Mouse (Mus musculus) left cerebral cortex, postnatal 4 days (tissue): Measurements from ENCODE around the gene Atp1a3. TPM values are rescaled to one million over a fixed set of nuclear protein-coding genes. Genes with fewer than 3 reads are reported as not detected.

Source experiments
- DNase-seq: peaks from one replicate; pipeline ENCODE4 v3.0.0-alpha.2; 2022
- intact Hi-C: fragments of 180-260 bp; cut with DNase I; formaldehyde crosslinking; loops from one replicate; pipeline ENCODE4 v1.15.1; 2025
- total RNA-seq, 2 experiments: library from RNA; stranded (reverse); gene quantifications; 2 replicates each; pipeline ENCODE4 v1.2.3; 2021

The Atp1a3 gene
- total RNA-seq, 2 experiments from 2014 or later: 1,141 to 1,280 TPM

- intact Hi-C loops: no loop called here
- DNase-seq: no peak
Observed at GRCm38 (mm10) chr7:25004806-25005205, 952 bp downstream of the Atp1a3 start.

DNA sequence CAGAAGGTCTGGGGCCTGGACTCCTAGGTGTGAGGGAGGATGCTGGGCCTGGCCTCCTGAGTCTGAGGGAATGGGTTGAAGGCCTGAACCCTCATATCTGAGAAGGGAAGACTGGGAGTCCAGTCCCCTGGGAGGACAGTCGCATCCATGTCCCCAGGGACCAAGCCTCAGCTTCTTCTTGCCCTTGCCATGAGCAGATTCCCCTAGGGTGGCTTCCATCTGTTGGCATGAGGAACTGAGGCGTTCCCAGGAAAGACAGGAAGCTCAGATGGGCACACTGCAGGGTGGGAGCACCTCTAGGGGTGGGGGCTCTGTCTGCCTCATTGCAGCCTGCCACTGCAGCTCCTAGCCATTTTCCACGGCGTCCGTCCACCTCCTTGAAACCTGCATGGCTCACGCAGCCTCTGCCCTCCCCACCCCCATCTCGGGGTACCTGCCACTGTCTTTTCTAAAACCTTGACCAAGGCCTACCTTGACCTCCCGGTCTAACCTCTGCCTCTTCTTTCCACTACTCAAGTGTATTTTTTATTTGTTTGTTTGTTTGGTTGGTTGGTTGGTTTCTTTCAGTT is 1.9 kb downstream of the Atp1a3 start:
- intact Hi-C loops: no loop called here
- DNase-seq: no peak

GRCm38 (mm10) chr7:25003291-25003690 is 2.5 kb downstream of the Atp1a3 start:
- intact Hi-C loops: no loop called here
- peak; percentile 35 for DNase-seq

GRCm38 (mm10) chr7:25000711-25001110 is 5.0 kb downstream of the Atp1a3 start:
- intact Hi-C loops: no loop called here
- no peak for DNase-seq

GRCm38 (mm10) chr7:25000211-25000610 is 5.5 kb downstream of the Atp1a3 start:
- DNase-seq: no peak
- intact Hi-C loops: no loop called here

DNA sequence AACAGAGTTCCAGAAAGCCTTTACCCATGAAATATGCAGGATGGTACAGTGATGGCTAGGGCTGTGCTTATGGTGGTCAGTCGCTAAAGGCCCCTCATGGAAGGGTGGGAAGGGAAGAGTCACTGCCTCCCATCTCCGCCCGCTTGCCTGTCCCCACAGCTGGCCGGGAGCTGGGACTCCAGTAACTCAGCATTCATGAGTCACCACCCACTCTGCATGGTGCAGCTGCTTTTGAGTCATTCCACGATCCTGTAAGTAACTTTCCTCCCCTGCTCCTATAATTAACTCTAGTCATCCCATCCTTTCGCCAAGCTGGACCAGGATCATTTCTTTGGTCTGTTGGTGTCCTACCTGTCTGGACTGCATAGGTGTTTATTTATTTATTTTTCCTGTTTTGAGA is 12.7 kb downstream of the Atp1a3 start:
- DNase-seq: no peak
- intact Hi-C loops: no loop called here

DNA sequence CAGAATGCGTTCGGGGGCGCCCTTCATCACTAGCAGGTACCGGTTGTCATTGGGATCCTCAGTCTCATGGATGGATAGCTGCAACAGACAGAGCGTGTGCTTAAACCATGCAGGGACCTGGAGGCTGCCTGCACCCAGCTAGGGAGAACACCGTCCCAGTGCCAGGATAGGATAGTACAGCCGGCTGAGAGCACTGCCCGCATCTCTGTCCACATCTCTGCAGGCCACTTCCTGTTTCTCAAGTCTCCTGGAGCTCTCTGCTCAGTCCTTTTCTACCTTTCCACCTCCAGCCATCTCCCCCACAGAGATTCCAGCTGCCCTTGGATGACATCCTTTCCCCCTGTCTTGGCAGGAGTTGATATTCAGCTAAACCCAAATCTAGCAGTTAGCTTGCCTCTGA is 15.3 kb downstream of the Atp1a3 start:
- intact Hi-C loops: no loop called here
- DNase-seq: no peak

DNA sequence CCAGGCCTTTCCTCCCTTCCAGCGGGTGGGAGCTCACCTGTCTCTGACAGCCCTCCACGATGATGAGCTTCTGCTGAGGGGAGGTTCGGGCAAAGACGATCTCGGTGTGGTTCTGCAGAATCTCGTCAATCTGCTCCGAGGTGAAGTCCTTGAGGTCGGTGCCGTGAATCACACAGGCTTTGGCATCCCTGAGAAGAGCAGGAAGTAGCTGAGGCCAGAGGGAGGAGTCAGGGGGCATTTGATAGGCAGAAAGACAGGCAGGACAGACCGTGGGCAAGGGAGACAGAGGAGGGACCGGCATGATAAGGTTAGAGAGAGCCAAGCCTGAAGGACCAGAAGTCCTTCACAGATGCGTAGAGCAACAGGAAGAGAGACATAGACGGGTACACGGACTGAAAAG is 17.8 kb downstream of the Atp1a3 start:
- intact Hi-C loops: no loop called here

GRCm38 (mm10) chr7:24985799-24986198 is 20.0 kb downstream of the Atp1a3 start:
- intact Hi-C loops: no loop called here
- DNase-seq: no peak

More for the DNA sequence above, 17.8 kb downstream of the Atp1a3 start:
- no peak for DNase-seq

- no peak for DNase-seq
- intact Hi-C loops: no loop called here
Observed at GRCm38 (mm10) chr7:24984307-24984706, 21.5 kb downstream of the Atp1a3 start.

- DNase-seq: no peak
- intact Hi-C loops: no loop called here
Observed at GRCm38 (mm10) chr7:24983396-24983795, 22.4 kb downstream of the Atp1a3 start.

GRCm38 (mm10) chr7:24980439-24980838 is 25.3 kb downstream of the Atp1a3 start:
- DNase-seq: no peak
- intact Hi-C loops: no loop called here

DNA sequence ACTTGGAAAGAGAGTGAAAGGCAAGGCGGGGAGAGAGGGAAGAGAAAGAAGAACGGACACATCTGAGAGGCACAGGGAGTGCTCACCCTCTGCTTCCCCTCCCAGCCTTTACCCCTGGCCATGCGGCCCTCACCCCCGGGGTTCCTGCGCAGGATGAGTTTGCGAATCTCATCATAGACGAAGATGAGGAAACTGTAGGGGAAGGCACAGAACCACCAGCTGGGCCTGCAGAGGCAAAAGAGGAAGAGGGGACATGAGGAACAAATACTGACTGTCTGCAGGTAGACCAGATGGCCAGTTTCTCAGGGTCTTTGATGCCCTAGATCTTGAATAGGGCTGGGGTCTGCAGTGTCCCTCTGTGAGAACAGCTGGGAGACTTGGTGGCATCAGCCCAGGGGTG is 27.0 kb downstream of the Atp1a3 start:
- no peak for DNase-seq
- intact Hi-C loops: no loop called here

DNA sequence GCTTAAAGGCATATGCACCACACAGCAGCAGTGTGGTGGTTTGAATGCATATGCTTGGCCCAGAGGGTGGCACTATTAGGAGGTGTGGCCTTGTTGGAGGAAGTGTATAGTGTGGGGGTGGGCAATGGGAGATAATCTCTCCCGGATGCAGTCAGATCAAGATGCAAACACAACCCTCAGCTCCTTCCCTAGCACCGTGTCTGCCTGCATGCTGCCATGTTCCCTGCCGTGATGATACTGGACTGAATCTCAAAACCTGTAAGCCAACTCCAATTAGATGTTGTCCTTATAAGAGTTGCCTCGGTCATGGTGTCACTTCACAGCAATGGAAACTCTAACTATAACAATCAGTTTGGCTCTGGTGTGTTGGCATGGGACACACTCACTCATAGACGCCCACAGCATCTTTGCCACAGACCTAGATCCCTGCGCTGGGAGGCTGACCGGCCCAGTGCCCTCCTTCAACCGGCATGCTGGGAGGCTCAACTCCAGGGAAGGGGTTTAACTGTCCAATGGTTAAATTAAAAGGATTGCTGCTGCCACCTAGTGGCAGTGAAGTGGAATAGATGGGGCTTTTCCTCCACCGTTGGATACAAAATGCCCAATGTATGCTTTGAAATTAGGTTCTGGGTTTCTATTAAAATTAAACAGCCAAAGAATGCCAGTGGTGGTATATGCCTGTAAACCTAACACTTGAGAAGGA is 30.7 kb downstream of the Atp1a3 start:
- intact Hi-C loops: no loop called here
- DNase-seq: peak; percentile 52

DNA sequence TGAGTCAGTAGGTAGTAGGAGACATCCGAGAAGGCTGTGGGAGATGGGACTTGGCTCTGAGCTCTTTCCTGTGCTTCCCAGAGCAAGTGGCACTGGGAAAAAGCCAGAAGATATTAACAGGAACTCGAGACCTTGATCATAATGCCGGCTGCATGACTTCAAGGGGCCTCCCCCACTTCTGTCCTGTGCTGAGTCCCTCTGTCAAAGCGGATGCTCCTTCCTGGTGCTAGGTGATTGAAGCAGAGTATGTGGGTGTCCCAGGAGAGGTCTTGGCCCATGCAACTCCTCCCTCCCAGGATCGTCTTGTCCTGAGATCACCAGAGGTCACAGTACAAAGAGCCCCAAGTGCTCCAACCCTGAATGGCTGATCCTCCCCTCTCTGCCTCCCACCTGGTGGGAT is 31.9 kb downstream of the Atp1a3 start:
- intact Hi-C loops: no loop called here
- no peak for DNase-seq

DNA sequence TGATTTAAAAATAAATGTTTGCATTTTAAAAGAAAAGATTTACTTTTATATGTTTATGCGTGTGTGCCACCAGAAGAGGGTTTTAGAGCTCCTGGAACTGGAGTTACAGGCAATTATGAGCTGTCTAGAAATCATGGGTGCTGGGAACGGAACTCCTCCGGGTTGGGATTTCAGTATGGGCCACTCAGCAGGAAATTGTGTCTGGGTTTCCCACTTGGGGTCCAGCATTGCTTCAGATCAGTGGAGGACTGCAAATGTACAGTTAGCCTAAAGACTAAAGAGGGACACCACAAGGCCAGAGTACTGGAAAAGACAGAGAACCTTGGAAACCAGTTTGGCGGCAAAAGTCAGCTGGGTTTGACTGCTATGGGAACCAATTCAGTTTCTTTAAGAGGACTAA is 32.5 kb downstream of the Atp1a3 start:
- intact Hi-C loops: no loop called here
- no peak for DNase-seq

DNA sequence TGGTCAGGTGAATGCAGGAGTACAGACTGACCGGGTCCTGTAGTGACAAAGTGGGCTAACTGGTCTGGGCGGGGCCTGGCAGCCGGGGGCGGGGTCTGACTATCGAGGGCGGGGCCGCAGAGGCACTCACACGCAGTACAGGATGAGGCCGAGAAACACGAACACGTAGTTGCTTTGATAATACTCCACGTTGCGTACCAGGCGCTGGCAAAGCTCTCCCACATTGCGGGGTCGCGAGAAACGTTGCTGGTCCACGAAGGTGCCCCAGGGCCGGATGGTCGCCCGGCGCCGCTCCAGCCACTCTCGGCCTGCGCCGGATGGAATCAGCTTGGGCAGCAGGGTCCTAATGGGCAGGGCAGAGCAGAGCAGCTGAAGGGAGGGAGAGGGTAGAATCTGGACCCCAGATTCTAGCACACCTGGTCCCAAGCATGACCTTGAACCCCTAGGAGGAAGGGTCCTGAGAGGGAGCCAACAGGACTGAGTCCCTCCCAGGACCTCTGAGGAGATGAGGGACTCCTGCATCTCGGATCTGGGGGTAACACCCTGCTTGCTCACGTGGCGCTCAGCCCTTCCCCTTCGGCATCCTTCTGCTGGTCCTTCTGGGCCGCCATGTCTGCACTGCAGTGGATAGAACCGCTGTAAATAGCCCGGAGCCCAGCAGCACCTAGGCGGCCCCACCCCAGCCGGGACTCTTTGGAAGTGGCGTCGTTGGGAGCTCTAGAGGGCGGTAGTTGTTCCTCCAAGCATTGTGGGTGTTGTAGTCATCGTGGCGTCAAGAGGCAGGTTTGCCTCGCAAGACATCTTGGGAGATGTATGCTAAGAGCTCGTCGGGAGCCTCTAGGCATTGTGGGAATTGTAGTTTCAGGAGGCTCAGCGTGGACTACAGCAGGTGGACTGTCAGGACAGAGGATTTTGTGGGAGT is 33.5 kb downstream of the Atp1a3 start, which contains the start of gene Rabac1:
TSS of gene Rabac1 (minus strand) at position 783 of the 922 bp plus-strand sequence.
- intact Hi-C loops: no loop called here
- DNase-seq: peak; percentile 88

DNA sequence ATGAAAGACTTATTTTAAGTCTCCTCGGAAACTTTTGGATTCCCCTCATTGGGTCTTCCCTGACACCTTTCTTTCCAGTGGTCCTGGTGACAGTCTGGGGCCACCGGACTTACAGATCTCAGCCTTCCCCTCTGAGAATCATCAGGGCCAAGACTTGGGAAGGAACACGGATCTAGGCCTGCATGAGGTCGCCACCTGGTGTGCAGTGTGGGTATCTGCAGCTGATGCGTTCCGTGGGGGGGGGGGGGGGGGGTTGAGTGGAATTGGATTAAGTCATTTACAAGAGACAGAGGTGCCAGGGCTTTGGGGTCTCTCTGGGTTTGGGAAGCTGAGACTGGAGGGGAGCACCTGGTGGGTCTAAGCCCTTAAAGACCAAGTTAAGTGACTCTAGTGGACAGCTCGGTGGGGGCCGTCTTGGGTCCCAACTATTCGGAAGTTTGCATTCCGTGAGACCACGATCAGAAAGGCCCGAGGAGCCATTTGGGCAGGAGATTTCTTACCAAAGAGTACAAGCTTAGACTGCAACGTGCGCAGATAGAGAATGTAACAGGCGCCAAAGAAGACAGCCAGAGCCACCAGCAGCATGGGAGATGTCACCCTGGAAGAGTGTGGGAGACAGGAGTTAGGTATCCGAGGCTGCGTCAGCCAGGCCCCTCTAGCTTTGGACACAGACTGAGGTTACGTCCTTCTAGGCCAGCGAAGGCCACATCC is 34.3 kb downstream of the Atp1a3 start:
- intact Hi-C loops: no loop called here
- DNase-seq: peak; percentile 66

- intact Hi-C loops: no loop called here
- DNase-seq: no peak
Observed at GRCm38 (mm10) chr7:24970341-24970740, 35.4 kb downstream of the Atp1a3 start.

- peak; percentile 56 for DNase-seq
- intact Hi-C loops: loop anchor here (5.0 kb wide), 1 partner anchor 78 kb away; no protein-coding TSS in a partner anchor
Observed at GRCm38 (mm10) chr7:24969805-24970204, 36.0 kb downstream of the Atp1a3 start.

DNA sequence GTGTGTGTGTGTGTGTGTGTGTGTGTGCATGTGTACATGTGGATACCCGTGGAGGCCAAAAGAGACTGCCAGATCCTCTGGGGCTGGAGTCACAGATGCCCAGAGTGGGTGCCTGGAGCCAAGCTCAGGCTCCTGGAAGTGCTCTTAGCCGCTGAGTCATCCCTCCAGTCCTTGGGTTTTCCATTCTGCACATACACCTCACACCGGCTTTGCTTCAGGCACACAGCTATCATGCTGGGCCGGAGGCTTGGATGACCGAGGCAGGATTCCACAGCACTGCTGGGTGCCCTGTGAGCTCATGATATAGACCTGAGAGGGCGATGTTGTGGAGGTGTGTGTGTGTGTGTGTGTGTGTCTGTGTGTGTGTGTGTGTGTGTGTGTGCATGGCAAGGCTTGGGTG is 37.3 kb downstream of the Atp1a3 start:
- intact Hi-C loops: loop anchor here (5.0 kb wide), 1 partner anchor 76 kb away; no protein-coding TSS in a partner anchor
- no peak for DNase-seq
